Mouse (Mus musculus) thymus, postnatal 4 days (tissue): ENCODE measurements around the gene Sgcd.
A peak's percentile ranks its signal among the peaks of the same experiment; 100 is the strongest.

Source experiments
- DNase-seq: peaks from one replicate; pipeline ENCODE4 v3.0.0; 2021

The Sgcd gene

GRCm38 (mm10) chr11:47988697-47989533 is at the start of gene Sgcd:
Gene Sgcd (minus strand): TSS chr11:47988969.
- DNase-seq: peak; percentile 19

DNA sequence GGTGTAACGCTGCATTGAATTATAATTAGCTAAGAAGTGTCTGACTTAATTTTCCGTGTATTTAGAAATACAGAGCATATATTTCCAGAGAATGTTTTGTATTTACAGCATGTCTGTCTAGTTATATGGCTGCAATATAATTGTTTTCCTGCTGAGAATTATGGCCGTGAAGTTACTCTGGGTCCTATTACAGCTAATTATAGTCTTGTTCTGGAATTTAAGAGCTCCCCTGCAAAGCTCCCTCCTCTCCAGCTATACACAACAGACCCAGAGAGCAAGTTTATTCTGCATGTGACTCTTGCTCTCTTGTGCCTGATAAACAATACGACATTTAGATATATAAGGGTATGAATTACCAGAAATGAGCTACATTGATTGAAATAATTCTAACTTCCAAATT is 49.3 kb upstream of the Sgcd start:
- DNase-seq: no peak

DNA sequence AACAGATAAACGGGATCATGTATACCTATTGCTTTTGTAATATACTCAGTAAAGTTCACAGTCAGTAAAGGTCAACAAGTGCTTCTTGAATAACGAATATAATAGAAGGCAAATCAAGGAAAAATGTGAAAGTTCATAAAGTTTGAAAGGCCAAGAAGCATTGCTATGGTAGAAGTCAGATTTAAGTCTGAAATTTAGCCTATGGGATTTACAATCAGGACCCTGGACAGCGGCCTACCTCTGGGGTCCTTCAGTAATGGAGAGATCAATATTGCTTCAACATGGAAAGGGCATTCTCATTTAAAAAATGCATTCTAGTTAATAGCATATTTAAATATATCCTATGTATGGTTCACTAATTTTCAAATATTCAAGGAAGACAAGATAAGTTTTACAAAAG is 24.1 kb upstream of the Sgcd start:
- no peak for DNase-seq

- DNase-seq: peak; percentile 10
These were observed 454 bp downstream of the Sgcd start for GRCm38 (mm10) chr11:47988333-47988696.

- DNase-seq: no peak
These were observed 889 bp downstream of the Sgcd start for GRCm38 (mm10) chr11:47987893-47988267.

- DNase-seq: no peak
These were observed 1.4 kb downstream of the Sgcd start for GRCm38 (mm10) chr11:47987251-47987892.

- DNase-seq: no peak
These were observed 6.6 kb downstream of the Sgcd start for GRCm38 (mm10) chr11:47982152-47982551.

DNA sequence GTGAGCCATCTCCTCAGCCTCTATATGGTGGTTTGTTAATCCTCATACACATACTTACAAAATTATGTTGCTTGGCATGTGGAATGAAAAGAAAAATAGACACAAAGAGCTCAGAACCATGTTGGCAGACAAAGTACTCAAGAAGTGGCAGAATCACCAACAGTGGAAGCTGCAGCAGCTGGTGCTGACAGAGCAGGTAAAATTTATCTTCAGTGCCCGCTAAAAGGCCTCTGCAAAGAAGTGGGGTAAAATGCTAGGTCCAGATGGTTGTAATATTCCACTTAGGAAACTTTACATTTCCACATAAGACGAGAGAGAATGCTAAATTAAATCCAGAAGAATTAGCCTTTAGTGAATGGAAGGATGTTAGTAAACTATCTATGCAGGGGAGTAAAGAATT is 7.7 kb downstream of the Sgcd start:
- no peak for DNase-seq

DNA sequence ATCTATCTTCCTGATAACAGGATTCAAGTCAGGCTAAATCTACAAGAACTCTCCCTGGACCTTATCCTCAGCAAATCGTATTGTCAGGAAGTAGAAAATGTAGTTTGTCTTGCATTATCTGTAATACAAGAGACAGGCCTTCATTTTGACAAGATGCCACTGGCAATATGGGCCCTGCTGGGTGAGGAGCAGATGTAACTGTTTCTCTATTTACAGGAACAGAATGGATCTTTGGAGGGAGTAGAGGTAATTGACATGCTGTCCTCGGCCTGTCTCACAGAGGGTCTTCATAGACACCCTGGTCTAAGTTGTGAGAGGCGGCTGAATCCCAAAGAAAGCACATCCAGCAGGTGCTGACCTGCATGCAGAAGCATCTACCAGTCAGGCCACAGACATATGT is 35.5 kb downstream of the Sgcd start:
- no peak for DNase-seq

DNA sequence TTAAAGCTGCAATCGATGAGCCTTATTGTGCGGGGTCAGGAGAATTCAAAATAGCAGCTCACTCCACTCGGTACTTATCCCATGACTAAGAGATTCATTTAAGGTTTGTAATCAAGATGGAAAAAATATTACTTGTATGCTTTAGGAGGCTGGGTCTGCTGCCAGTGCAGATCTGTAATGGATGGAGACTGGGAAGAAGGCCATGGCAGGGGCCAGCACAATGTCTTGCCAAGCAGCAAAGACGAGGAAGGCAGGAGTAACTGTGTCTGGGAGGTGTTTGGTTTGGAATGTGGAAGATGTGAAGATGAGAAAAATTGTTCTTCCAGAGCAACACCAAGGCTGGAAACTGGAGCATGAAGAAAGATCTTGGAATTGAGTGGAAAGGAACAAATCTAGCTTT is 36.4 kb downstream of the Sgcd start:
- no peak for DNase-seq

DNA sequence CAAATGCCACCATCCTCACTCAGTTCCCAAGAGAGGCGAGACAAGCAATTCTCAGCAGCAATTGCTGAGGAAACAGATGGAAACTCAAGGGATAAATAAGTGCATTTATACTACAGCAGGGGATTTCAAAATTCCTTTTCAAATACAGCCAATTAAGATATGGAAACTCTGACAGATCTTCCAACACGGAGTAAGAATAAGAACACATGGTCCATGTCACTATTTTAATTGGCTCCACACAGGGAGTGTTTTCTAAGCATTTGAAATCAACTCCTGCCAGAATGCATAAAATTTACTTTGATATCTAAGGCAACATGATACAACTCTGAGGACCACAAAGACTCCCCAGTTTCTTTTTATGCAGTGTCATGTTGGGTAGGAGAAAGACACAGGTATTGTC is 49.0 kb downstream of the Sgcd start:
- no peak for DNase-seq

DNA sequence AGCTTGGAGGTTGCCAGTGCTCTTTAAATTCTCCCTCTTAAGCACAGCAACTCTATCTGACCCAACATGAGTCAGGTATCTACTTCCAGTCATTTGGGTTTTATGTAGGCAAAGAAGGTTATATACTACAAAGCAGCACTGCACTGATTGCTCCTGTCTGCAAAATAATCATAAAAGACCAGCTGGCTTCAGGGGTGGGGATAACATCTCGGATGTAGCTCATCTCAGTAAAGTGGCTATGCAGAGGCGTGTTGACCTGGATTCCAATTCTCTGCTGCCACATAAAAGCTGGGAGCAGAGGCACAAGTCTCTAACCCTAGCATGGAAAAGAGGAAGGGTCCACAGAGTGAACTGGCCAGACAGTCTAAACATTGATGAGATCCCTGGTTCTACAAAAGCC is 71.2 kb downstream of the Sgcd start:
- no peak for DNase-seq

DNA sequence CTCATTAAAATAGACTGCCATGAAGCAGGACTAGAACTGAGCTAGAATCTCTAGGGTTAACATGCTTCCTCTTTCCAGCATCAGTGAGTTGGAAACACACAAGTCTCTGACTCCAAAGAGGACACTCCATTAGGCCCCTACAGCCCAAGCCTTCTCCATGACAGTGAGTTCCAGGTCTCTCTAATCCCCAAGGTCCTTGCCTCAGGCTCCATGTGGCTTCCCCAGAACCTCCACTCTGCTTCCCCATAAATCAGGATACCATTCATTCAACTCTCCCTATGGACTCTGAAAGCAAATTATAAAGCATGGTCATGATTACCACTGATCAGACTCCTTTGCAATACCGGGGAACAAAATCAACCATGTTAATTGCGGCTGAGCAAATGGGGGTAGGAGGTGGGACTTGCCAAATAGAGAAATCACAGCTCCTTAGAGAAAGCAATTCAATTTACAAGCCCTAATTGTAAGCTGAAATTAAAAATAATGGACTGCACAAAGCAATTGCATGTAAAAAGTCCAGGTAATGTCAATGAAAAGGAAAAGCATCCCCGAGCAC is 97.1 kb downstream of the Sgcd start:
- DNase-seq: no peak

DNA sequence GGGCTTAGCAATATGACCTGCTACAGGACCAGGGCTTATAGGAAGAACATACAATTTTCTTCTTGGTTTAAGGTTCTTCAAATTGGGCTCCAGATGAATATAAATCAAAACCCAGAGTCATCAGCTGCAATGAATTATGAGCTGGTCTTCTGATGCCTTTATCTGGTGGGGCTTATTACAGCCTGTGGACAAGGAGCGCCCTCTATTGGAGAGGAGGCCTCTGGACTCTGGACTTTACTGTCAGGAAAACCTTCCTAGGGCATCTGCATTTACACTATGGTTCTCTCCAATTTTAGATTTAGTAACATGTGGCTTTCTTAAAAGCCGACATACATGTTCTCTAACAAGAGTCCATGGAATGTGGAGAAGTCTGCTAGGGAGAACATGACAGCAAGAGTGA is 98.5 kb downstream of the Sgcd start:
- peak; percentile 14 for DNase-seq

GRCm38 (mm10) chr11:47885310-47885709 is 103.5 kb downstream of the Sgcd start:
- DNase-seq: no peak

DNA sequence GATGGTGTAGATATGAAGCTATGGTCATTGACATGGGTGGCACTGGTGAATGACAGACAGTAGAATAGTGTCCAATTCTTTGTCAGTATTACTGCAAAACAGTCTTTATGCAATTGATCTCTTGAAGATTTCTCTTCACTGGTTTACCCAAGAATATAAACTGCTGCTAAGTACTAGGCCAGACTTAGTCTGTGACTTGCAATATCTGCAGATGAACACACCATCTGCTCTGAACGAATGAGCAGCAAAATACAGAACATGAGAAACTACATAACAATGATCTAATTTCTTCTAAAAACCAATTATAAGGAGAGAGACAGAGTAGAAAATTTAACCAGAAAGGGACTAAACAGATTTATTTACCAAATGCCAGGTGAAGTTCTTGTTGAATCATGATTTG is 105.2 kb downstream of the Sgcd start:
- no peak for DNase-seq

GRCm38 (mm10) chr11:47876633-47877170 is 112.1 kb downstream of the Sgcd start:
- DNase-seq: no peak

- DNase-seq: no peak
These were observed 142.9 kb downstream of the Sgcd start for GRCm38 (mm10) chr11:47845894-47846293.

DNA sequence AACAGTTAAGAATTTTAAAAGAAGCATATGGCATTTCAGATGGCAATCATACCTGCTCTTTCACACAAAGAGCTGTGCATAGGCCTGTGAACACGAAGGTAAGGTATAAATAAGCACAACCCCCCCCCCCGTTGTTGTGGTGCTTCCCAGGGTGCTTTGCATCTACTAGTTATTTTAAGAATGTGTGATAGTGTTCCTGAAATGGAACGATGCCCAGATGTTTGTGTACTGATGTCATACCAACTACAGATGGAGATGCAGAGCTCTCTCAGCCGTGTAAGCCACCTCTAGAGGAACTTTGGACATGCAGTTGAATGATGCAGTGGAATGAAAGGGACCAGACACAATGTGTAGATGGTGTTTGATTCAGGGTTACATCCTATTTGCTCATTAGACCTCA is 155.5 kb downstream of the Sgcd start:
- DNase-seq: no peak

DNA sequence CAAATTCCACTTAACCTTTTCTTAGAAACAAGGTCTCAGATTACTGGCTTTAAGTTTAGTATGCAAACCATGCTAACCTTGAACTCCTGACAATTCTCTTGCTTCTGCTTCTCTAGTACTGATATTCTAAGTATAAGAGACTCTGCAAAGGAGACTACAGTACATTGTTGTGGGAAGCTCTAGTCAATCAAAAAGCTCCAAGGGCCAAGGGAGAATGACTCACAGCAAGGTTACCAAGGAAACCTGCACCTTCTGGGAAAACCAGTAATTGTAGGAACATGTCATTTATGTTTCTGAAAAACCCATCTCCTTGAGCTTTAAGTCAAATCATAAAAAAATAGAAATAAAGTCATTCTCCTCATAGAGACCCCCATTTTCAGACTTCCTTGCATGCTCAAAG is 178.5 kb downstream of the Sgcd start:
- no peak for DNase-seq

DNA sequence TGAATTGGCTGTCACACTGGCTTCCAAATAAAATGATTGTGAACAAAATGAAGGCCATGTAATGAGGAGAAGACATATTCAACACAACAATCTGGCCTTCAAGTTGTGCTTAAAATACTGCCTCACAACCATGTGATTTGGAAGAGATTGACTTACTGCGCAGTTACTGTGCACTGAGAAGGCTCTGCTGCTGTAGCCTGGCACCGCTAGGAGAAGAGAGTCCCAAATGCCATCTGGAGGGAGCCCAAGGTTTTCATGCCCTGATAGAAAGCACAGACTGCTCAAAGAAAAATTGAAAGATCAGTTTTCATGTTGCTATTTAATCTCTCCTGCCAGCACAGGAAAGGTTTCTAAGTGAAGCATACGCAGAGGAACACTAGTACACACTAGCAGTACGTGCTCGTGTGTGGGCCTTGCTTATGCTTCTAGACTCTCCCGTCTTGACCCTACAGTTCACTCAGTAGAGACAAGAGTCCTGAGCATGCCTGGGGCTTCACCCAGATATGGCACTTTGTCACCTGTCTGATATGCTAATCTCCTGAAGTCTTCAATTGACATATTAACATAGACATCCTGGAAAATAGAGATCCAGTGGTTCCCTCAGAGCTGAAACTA is 184.6 kb downstream of the Sgcd start:
- no peak for DNase-seq

- DNase-seq: no peak
These were observed 210.9 kb downstream of the Sgcd start for GRCm38 (mm10) chr11:47777916-47778226.

DNA sequence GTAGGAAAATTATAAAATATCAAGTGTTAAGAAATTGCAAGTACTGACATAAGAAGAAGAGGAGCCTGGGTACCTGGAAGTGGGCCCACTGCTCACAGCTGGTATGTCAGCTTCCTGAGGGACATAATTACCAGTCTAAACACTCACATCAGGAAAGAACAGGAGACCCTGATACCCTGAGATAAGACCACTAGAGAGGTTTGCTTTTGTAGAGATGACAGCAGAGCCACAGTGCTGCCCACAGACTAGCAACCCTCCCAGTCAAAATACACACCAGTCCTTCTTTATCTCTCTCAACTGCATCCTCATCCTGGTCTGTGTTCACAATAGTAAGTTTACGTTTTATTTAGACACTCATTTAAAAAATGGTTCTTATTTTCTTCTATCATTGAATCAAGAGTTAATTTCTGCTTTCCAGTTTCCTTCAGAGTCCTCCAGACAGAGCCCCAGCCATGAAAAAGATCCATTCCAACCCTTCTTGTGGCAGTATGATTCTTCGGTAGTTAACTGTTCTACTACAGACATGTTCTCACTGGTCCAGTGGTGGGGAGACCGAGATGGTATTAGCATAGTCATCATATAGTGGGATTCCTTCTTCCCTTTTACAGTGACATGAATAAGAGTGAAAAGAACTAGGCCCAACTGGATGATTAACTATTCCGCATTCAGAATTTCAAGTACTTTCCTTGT is 211.4 kb downstream of the Sgcd start:
- DNase-seq: no peak
